In the genomic region with DNA sequence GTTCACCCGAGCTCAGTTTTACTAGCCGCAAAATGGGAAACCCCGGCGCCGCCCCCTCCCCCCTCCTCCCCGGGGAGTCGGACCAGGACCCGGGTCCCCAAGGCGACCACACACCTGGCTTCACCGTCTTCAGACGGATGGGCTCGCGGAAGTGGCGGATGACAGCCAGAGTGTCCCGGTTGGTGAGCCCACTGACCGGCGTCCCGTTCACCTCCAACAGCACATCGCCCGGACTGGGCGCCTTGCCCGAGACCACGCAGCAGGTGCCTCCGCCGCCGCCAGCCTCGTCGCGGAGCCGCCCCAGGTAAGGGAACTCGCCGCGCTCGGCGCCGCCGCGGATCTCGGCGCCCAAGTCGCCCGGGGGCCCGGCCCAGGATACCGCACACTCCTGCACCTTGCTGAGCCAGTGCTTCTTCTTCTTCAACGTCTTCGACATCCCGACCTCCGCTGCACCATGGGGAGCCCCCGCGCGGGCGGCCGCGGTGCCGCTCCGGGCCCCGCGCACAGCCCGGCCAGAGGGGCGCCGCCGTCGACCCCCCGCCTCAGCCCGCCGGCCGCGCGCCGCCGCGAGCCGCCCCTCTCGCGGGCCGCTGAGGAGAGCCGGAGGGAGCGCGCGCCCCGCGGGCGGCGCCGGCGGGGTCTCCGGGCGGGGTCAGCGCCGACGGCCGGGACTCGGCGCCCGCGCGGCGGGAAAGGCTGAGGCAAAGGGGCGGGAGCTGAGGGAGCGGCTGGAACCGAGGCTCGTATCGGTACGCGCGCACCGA, we compare ENCODE assay signal across 8 mouse cellular contexts. TPM values are rescaled to one million over a fixed set of nuclear protein-coding genes. Genes with fewer than 3 reads are reported as not detected.
A peak's percentile ranks its signal among the peaks of the same experiment; 100 is the strongest.
DNase-seq lines count a peak whose midpoint lies in the region; ATAC-seq lines count a peak whose summit lies in the region.

No protein-coding gene starts in this region.

- H3K9ac ChIP-seq in heart, embryonic 15.5 days, result peak overlapping the region; percentile 96
- H3K9ac ChIP-seq in liver, embryonic 13.5 days, result peak overlapping the region; percentile 83
- H3K9ac ChIP-seq in neural tube, embryonic 12.5 days, result peak overlapping the region; percentile 83

- 2% methylated on average over 107 of the region's 107 CpGs for WGBS in forebrain, embryonic 10.5 days
- WGBS in heart, embryonic 15.5 days, result under 1% methylated on average over 98 of the region's 107 CpGs
- under 1% methylated on average over 95 of the region's 107 CpGs for WGBS in liver, embryonic 13.5 days (ENCODE audit: insufficient replicate concordance)
- under 1% methylated on average over 107 of the region's 107 CpGs for WGBS in neural tube, embryonic 12.5 days

- H3K4me1 ChIP-seq in forebrain, embryonic 10.5 days, result peaks cover 34% of the 10 kb centered on the region
- peaks cover 15% of the 10 kb centered on the region for H3K4me1 ChIP-seq in heart, embryonic 15.5 days (replicated peaks)
- H3K4me1 ChIP-seq in liver, embryonic 13.5 days (replicated peaks), result peaks cover 28% of the 10 kb centered on the region
- peaks cover 5% of the 10 kb centered on the region for H3K4me1 ChIP-seq in neural tube, embryonic 12.5 days

- H3K27me3 ChIP-seq in forebrain, embryonic 10.5 days (ENCODE audit: poor library complexity, severe bottlenecking), result peaks cover 10% of the 10 kb centered on the region; the same call in 1 of the 2 replicates
- no peaks in the 10 kb centered on the region for H3K27me3 ChIP-seq in heart, embryonic 15.5 days
- peaks cover 21% of the 10 kb centered on the region for H3K27me3 ChIP-seq in liver, embryonic 13.5 days
- H3K27me3 ChIP-seq in neural tube, embryonic 12.5 days (replicated peaks), result no peaks in the 10 kb centered on the region

- peak overlapping the region; percentile 74 for H3K4me2 ChIP-seq in heart, embryonic 15.5 days
- H3K4me2 ChIP-seq in liver, embryonic 13.5 days, result peak overlapping the region; percentile 99
- peak overlapping the region; percentile 86 for H3K4me2 ChIP-seq in neural tube, embryonic 12.5 days (replicated peaks)

- no peaks in the 10 kb centered on the region for H3K9me3 ChIP-seq in forebrain, embryonic 10.5 days
- H3K9me3 ChIP-seq in heart, embryonic 15.5 days (replicated peaks), result no peaks in the 10 kb centered on the region
- H3K9me3 ChIP-seq in liver, embryonic 13.5 days (replicated peaks), result no peaks in the 10 kb centered on the region
- H3K9me3 ChIP-seq in neural tube, embryonic 12.5 days, result no peaks in the 10 kb centered on the region

- peak; percentile 71 for DNase-seq in 3134 (ENCODE audit: extremely low read depth, insufficient read length, low spot score)
- DNase-seq in adrenal gland, postnatal 14 days, result peak; percentile 69
- peak; percentile 50 for DNase-seq in forebrain, embryonic 10.5 days (ENCODE audit: extremely low spot score, low spot score)
- peak; percentile 76 for DNase-seq in kidney, postnatal 10 days
- peak; percentile 37 for DNase-seq in liver, embryonic 13.5 days
- peak; percentile 76 for DNase-seq in testis, postnatal 10 days (ENCODE audit: low spot score)

- peak; percentile 1; the same call in 1 of the 2 replicates for ATAC-seq in heart, embryonic 15.5 days (replicated peaks; ENCODE audit: insufficient number of reproducible peaks, insufficient read depth, low FRiP score, low read depth)
- peak; percentile 1 for ATAC-seq in liver, embryonic 13.5 days (ENCODE audit: low read depth)
- peak; percentile 67 for ATAC-seq in neural tube, embryonic 12.5 days (ENCODE audit: low FRiP score, low read depth)

- H3K36me3 ChIP-seq in forebrain, embryonic 10.5 days (replicated peaks), result no peaks in the 10 kb centered on the region
- no peaks in the 10 kb centered on the region for H3K36me3 ChIP-seq in heart, embryonic 15.5 days
- H3K36me3 ChIP-seq in liver, embryonic 13.5 days, result no peaks in the 10 kb centered on the region
- no peaks in the 10 kb centered on the region for H3K36me3 ChIP-seq in neural tube, embryonic 12.5 days

- peak overlapping the region; percentile 87 for H3K4me3 ChIP-seq in forebrain, embryonic 10.5 days
- H3K4me3 ChIP-seq in heart, embryonic 15.5 days, result peak overlapping the region; percentile 75
- peak overlapping the region; percentile 76 for H3K4me3 ChIP-seq in liver, embryonic 13.5 days (replicated peaks)
- peak overlapping the region; percentile 90 for H3K4me3 ChIP-seq in neural tube, embryonic 12.5 days

- H3K27ac ChIP-seq in forebrain, embryonic 10.5 days, result peak overlapping the region; percentile 94
- peak overlapping the region; percentile 99 for H3K27ac ChIP-seq in heart, embryonic 15.5 days
- H3K27ac ChIP-seq in liver, embryonic 13.5 days, result peak overlapping the region; percentile 84
- H3K27ac ChIP-seq in neural tube, embryonic 12.5 days, result peak overlapping the region; percentile 92

RNA-seq across cellular contexts. Expression of gene Magi3, which starts 0.5 kb away (rescaled TPM):
- 17.4 and 18.3 TPM in 2 replicates for total RNA-seq in adrenal gland, postnatal 14 days (2021)
- 4.1 and 4.7 TPM in 2 replicates for polyA plus RNA-seq in forebrain, embryonic 10.5 days (2016; fragmentation: Nextera tagmentation; extraction: Ambion mirVana)
- polyA plus RNA-seq in heart, embryonic 15.5 days (2015; fragmentation: Nextera tagmentation; extraction: Ambion mirVana), result 8.1 and 8.6 TPM in 2 replicates
- 1.2 and 1.5 TPM in 2 replicates for polyA plus RNA-seq in liver, embryonic 13.5 days (2015; fragmentation: Nextera tagmentation; extraction: Ambion mirVana)
- 6.7 and 6.9 TPM in 2 replicates for polyA plus RNA-seq in neural tube, embryonic 12.5 days (2016; fragmentation: Nextera tagmentation; extraction: Ambion mirVana)

Comparison
In these comparisons a context has a peak if more than half of its experiments do, and no peak if none do; other contexts are left out.
1. Peak in every context shown above with its lines: DNase-seq, ATAC-seq, H3K4me3 ChIP-seq and H3K27ac ChIP-seq.
2. ATAC-seq: peak in every context shown above with its lines; median percentile 67 in neural tube, embryonic 12.5 days; 1 in heart, embryonic 15.5 days; 1 in liver, embryonic 13.5 days.